ENCODE assay signal across 13 mouse cellular contexts in genomic region chr5:29947225-29947624, GRCm38 (mm10).
"Had no signal": no experiment of that assay in that cellular context is flagged by ENCODE, and none has a peak within 500 bp of the region (broad histone marks: within the 10 kb centered on the region; RNA-seq: fewer than 3 reads in every experiment).

No protein-coding gene starts in this region.

- H3K4me2 ChIP-seq: liver, embryonic 13.5 days; midbrain, embryonic 11.5 days; midbrain, embryonic 15.5 days; neural tube, embryonic 12.5 days had no signal

- H3K27ac ChIP-seq: layer of hippocampus, adult 2 months; limb, embryonic 10.5 days; liver, embryonic 13.5 days; midbrain, embryonic 15.5 days; neural tube, embryonic 12.5 days had no signal

- H3K9me3 ChIP-seq: limb, embryonic 10.5 days; liver, embryonic 13.5 days; megakaryocyte, embryonic 14.5 days; midbrain, embryonic 15.5 days; neural tube, embryonic 12.5 days had no signal

- H3K4me1 ChIP-seq: limb, embryonic 10.5 days; midbrain, embryonic 15.5 days; neural tube, embryonic 12.5 days had no signal

- H3K9ac ChIP-seq: liver, embryonic 13.5 days; liver, postnatal 0 days; midbrain, embryonic 15.5 days; neural tube, embryonic 12.5 days had no signal

- ATAC-seq: midbrain, embryonic 15.5 days had no signal

- H3K36me3 ChIP-seq: limb, embryonic 10.5 days; liver, embryonic 13.5 days; midbrain, embryonic 15.5 days; neural tube, embryonic 12.5 days had no signal

- H3K27me3 ChIP-seq: liver, embryonic 13.5 days; midbrain, embryonic 15.5 days; neural tube, embryonic 12.5 days had no signal

- H3K4me3 ChIP-seq: layer of hippocampus, adult 2 months; limb, embryonic 10.5 days; liver, embryonic 13.5 days; megakaryocyte, embryonic 14.5 days; midbrain, embryonic 15.5 days; neural tube, embryonic 12.5 days had no signal

- DNase-seq: kidney, adult 8-10 months; kidney, postnatal 4 days; liver, embryonic 13.5 days; liver, postnatal 0 days; lung, postnatal 36 days; thymus, adult 18-20 months; thymus, postnatal 14 days had no signal
